Mouse (Mus musculus): Measurements from ENCODE around the gene Nr2c2. TPM values are rescaled to one million over a fixed set of nuclear protein-coding genes. Genes with fewer than 3 reads are reported as not detected.

The Nr2c2 gene
- total and polyA plus RNA-seq, 2 experiments = 4.8 to 16.3 TPM

- peaks cover 11% of the 10 kb centered on the region; the same call in 1 of the 2 replicates for H3K79me2 ChIP-seq (ENCODE audit: control insufficient read depth, insufficient read depth, low read length)
- 0 out of 2 replicates have a peak, but pooled peaks cover 5% of the 10 kb centered on the region for H3K4me1 ChIP-seq (ENCODE audit: control insufficient read depth, insufficient read depth, low read length)
- H3K36me3 ChIP-seq (ENCODE audit: control insufficient read depth, insufficient read depth, low read length) = peaks cover 11% of the 10 kb centered on the region
- DNase-seq (ENCODE audit: extremely low read depth, low read depth, low spot score) = no peak
- TF ChIP-seq CTCF (IDR thresholded peaks at IDR 0.05; ENCODE audit: low read depth, low read length) (no peak), POLR2A (IDR thresholded peaks at IDR 0.05; ENCODE audit: extremely low read depth, insufficient read depth, low read length) (no peak)
- under 1% methylated on average over 48 of the region's 48 CpGs for WGBS
- H3K27ac ChIP-seq (replicated peaks; ENCODE audit: insufficient read depth, low read depth, low read length) = peak overlapping the region; percentile 20; the same call in 1 of the 2 replicates
- peak overlapping the region; percentile 92 for H3K9ac ChIP-seq (ENCODE audit: low read depth, low read length)
- H3K4me3 ChIP-seq (ENCODE audit: insufficient read depth, low read depth, low read length) = peak overlapping the region; percentile 91
- H3K27me3 ChIP-seq (ENCODE audit: control insufficient read depth, insufficient read depth, low read length) = no peaks in the 10 kb centered on the region
These were observed 123.0 kb downstream of the Nr2c2 start for GRCm38 (mm10) chr6:92214055-92214772.

GRCm38 (mm10) chr6:92214773-92215449 lies 123.7 kb downstream of the Nr2c2 start, which contains the start of gene Rbsn:
Rbsn (minus strand) TSS chr6:92214925.
- Histone ChIP-seq H3K4me1 (ENCODE audit: control insufficient read depth, insufficient read depth, low read length) (0 out of 2 replicates have a peak, but pooled peaks cover 5% of the 10 kb centered on the region), H3K79me2 (ENCODE audit: control insufficient read depth, insufficient read depth, low read length) (peaks cover 11% of the 10 kb centered on the region; the same call in 1 of the 2 replicates), H3K27ac (replicated peaks; ENCODE audit: insufficient read depth, low read depth, low read length) (peak within 1 kb of the TSS; percentile 20; the same call in 1 of the 2 replicates), H3K9ac (ENCODE audit: low read depth, low read length) (peak within 1 kb of the TSS; percentile 92), H3K27me3 (ENCODE audit: control insufficient read depth, insufficient read depth, low read length) (no peaks in the 10 kb centered on the region), H3K36me3 (ENCODE audit: control insufficient read depth, insufficient read depth, low read length) (peaks cover 8% of the 10 kb centered on the region; the same call in 1 of the 2 replicates), H3K4me3 (ENCODE audit: insufficient read depth, low read depth, low read length) (peak within 1 kb of the TSS; percentile 91)
- 10% methylated on average over 35 of the region's 35 CpGs for WGBS
- peak; percentile 82 for DNase-seq (ENCODE audit: extremely low read depth, low read depth, low spot score)
- peak; percentile 23; the same call in 1 of the 2 replicates for TF ChIP-seq POLR2A (IDR thresholded peaks at IDR 0.05; ENCODE audit: extremely low read depth, insufficient read depth, low read length)
- TF ChIP-seq CTCF (IDR thresholded peaks at IDR 0.05; ENCODE audit: low read depth, low read length) = peak; percentile 14; the same call in 1 of the 2 replicates

GRCm38 (mm10) chr6:92219445-92219844 lies 128.3 kb downstream of the Nr2c2 start:
- TF ChIP-seq POLR2A (IDR thresholded peaks at IDR 0.05; ENCODE audit: extremely low read depth, insufficient read depth, low read length) (no peak), CTCF (IDR thresholded peaks at IDR 0.05; ENCODE audit: low read depth, low read length) (peak; percentile 68)
- Histone ChIP-seq H3K4me1 (ENCODE audit: control insufficient read depth, insufficient read depth, low read length) (peaks cover 6% of the 10 kb centered on the region; the same call in 1 of the 2 replicates), H3K79me2 (ENCODE audit: control insufficient read depth, insufficient read depth, low read length) (peaks cover 2% of the 10 kb centered on the region; the same call in 1 of the 2 replicates), H3K27me3 (ENCODE audit: control insufficient read depth, insufficient read depth, low read length) (no peaks in the 10 kb centered on the region), H3K4me3 (ENCODE audit: insufficient read depth, low read depth, low read length) (no peak overlapping the region), H3K9ac (ENCODE audit: low read depth, low read length) (no peak overlapping the region), H3K27ac (replicated peaks; ENCODE audit: insufficient read depth, low read depth, low read length) (no peak overlapping the region), H3K36me3 (ENCODE audit: control insufficient read depth, insufficient read depth, low read length) (no peaks in the 10 kb centered on the region)
- 50% methylated on average over 3 of the region's 3 CpGs for WGBS
- peak; percentile 91 for DNase-seq (ENCODE audit: extremely low read depth, low read depth, low spot score)

- Histone ChIP-seq H3K4me1 (ENCODE audit: control insufficient read depth, insufficient read depth, low read length) (peaks cover 6% of the 10 kb centered on the region; the same call in 1 of the 2 replicates), H3K9ac (ENCODE audit: low read depth, low read length) (no peak overlapping the region), H3K36me3 (ENCODE audit: control insufficient read depth, insufficient read depth, low read length) (no peaks in the 10 kb centered on the region), H3K79me2 (ENCODE audit: control insufficient read depth, insufficient read depth, low read length) (no peaks in the 10 kb centered on the region), H3K27me3 (ENCODE audit: control insufficient read depth, insufficient read depth, low read length) (no peaks in the 10 kb centered on the region), H3K4me3 (ENCODE audit: insufficient read depth, low read depth, low read length) (no peak overlapping the region), H3K27ac (replicated peaks; ENCODE audit: insufficient read depth, low read depth, low read length) (no peak overlapping the region)
- TF ChIP-seq CTCF (IDR thresholded peaks at IDR 0.05; ENCODE audit: low read depth, low read length) (no peak), POLR2A (IDR thresholded peaks at IDR 0.05; ENCODE audit: extremely low read depth, insufficient read depth, low read length) (no peak)
- peak; percentile 80 for DNase-seq (ENCODE audit: extremely low read depth, low read depth, low spot score)
- 25% methylated on average over 6 of the region's 6 CpGs for WGBS
These were observed 130.4 kb downstream of the Nr2c2 start for GRCm38 (mm10) chr6:92221604-92222003.

- DNase-seq (ENCODE audit: extremely low read depth, low read depth, low spot score) = peak; percentile 29
- Histone ChIP-seq H3K9ac (ENCODE audit: low read depth, low read length) (no peak overlapping the region), H3K36me3 (ENCODE audit: control insufficient read depth, insufficient read depth, low read length) (no peaks in the 10 kb centered on the region), H3K79me2 (ENCODE audit: control insufficient read depth, insufficient read depth, low read length) (no peaks in the 10 kb centered on the region), H3K4me1 (ENCODE audit: control insufficient read depth, insufficient read depth, low read length) (peaks cover 6% of the 10 kb centered on the region; the same call in 1 of the 2 replicates), H3K4me3 (ENCODE audit: insufficient read depth, low read depth, low read length) (no peak overlapping the region), H3K27me3 (ENCODE audit: control insufficient read depth, insufficient read depth, low read length) (no peaks in the 10 kb centered on the region), H3K27ac (replicated peaks; ENCODE audit: insufficient read depth, low read depth, low read length) (no peak overlapping the region)
- WGBS = 37% methylated on average over 3 of the region's 3 CpGs
- TF ChIP-seq CTCF (IDR thresholded peaks at IDR 0.05; ENCODE audit: low read depth, low read length) (no peak), POLR2A (IDR thresholded peaks at IDR 0.05; ENCODE audit: extremely low read depth, insufficient read depth, low read length) (no peak)
These were observed 130.8 kb downstream of the Nr2c2 start for GRCm38 (mm10) chr6:92222021-92222420.

Other genes with a start within 250 kb of the Nr2c2 start
- 5.5 and 6.1 TPM in 2 replicates for gene Ccdc174, start 213.3 kb upstream of the Nr2c2 start, total RNA-seq (2014; rRNA removed)
- 1.3 and 1.9 TPM in 2 replicates for gene Ccdc174, start 213.3 kb upstream of the Nr2c2 start, polyA plus RNA-seq (2012; rRNA removed)
- gene 4930590J08Rik, start 188.6 kb upstream of the Nr2c2 start, total RNA-seq (2014; rRNA removed) = 0.20 and 0.37 TPM in 2 replicates
- gene 4930590J08Rik, start 188.6 kb upstream of the Nr2c2 start, polyA plus RNA-seq (2012; rRNA removed) = 0.07 TPM in 1 of 2 replicates, not detected in the other
- gene Fgd5, start 112.5 kb upstream of the Nr2c2 start, total RNA-seq (2014; rRNA removed) = 4.7 and 6.4 TPM in 2 replicates
- 1.4 and 1.9 TPM in 2 replicates for gene Fgd5, start 112.5 kb upstream of the Nr2c2 start, polyA plus RNA-seq (2012; rRNA removed)
- 9.7 and 10.0 TPM in 2 replicates for gene Mrps25, start 92.6 kb downstream of the Nr2c2 start, total RNA-seq (2014; rRNA removed)
- gene Mrps25, start 92.6 kb downstream of the Nr2c2 start, polyA plus RNA-seq (2012; rRNA removed) = 5.0 and 5.6 TPM in 2 replicates
- 6.1 and 6.7 TPM in 2 replicates for gene Rbsn, start 123.5 kb downstream of the Nr2c2 start, total RNA-seq (2014; rRNA removed)
- 3.9 and 4.1 TPM in 2 replicates for gene Rbsn, start 123.5 kb downstream of the Nr2c2 start, polyA plus RNA-seq (2012; rRNA removed)
- not detected in 2 replicates for gene Trh, start 153.3 kb downstream of the Nr2c2 start, total RNA-seq (2014; rRNA removed)
- not detected in 2 replicates for gene Trh, start 153.3 kb downstream of the Nr2c2 start, polyA plus RNA-seq (2012; rRNA removed)

Measured in liver, adult 2 months (tissue).